Mouse (Mus musculus) midbrain, embryonic 13.5 days (tissue): ENCODE results near the gene Olfr1116. TPM values are rescaled to one million over a fixed set of nuclear protein-coding genes. Genes with fewer than 3 reads are reported as not detected.
"Not testable (repeated sequence)": the region's sequence is repeated elsewhere in the genome, so short reads cannot be mapped to it uniquely, and the experiment has no call there.

Source experiments
- ATAC-seq: fragments of 200-750 bp; cut with Nextera tagmentation; 2 replicates; pipeline ENCODE4 v1.8.0; 2017; ENCODE audit warnings: mild to moderate bottlenecking, moderate TSS enrichment, moderate library complexity
- H3K27ac ChIP-seq: fragments of 300-500 bp; sonication (generic); 2 replicates; pipeline ENCODE4 v1.5.1; 2015; ENCODE audit warnings: inconsistent platforms, mild to moderate bottlenecking, moderate library complexity
- H3K27me3 ChIP-seq: fragments of 300-500 bp; sonication (generic); 2 replicates; pipeline ENCODE4 v1.6.1; 2015; ENCODE audit warnings: mild to moderate bottlenecking, inconsistent platforms
- H3K36me3 ChIP-seq: fragments of 300-500 bp; sonication (generic); 2 replicates; pipeline ENCODE4 v1.6.1; 2015; ENCODE audit warnings: mild to moderate bottlenecking, inconsistent platforms
- H3K4me1 ChIP-seq: fragments of 300-500 bp; sonication (generic); replicated peaks from 2 replicates; pipeline ENCODE4 v1.6.1; 2015; ENCODE audit warnings: inconsistent platforms
- H3K4me2 ChIP-seq: fragments of 300-500 bp; sonication (generic); replicated peaks from 2 replicates; pipeline ENCODE4 v1.6.1; 2015; ENCODE audit warnings: moderate library complexity, mild to moderate bottlenecking, inconsistent platforms
- H3K4me3 ChIP-seq: fragments of 300-500 bp; sonication (generic); replicated peaks from 2 replicates; pipeline ENCODE4 v1.5.1; 2015; ENCODE audit warnings: mild to moderate bottlenecking, inconsistent platforms
- H3K9ac ChIP-seq: fragments of 300-500 bp; sonication (generic); replicated peaks from 2 replicates; pipeline ENCODE4 v1.6.1; 2015; ENCODE audit warnings: mild to moderate bottlenecking, inconsistent platforms
- H3K9me3 ChIP-seq: fragments of 300-500 bp; sonication (generic); 2 replicates; pipeline ENCODE4 v1.6.1; 2016; ENCODE audit warnings: mild to moderate bottlenecking, inconsistent platforms
- WGBS: fragments of 180-500 bp; shearing (Covaris S2); methylation state at CpG from one replicate; pipeline ENCODE4 v1.1.7; 2015; 5-methylcytosine and 5-hydroxymethylcytosine counted together
- microRNA-seq: library from miRNA; unstranded; fragments of <30 nt; microRNA quantifications from one replicate; pipeline ENCODE4, GENCODE M21; 2016
- polyA plus RNA-seq: library from polyadenylated mRNA; unstranded; fragments of >200 nt; fragmentation: Nextera tagmentation; extraction: Ambion mirVana; gene quantifications from 2 replicates; pipeline ENCODE4 v1.2.1, GENCODE M21; 2015

Olfr1116 gene
- not detected in 2 replicates for polyA plus RNA-seq

- H3K36me3 ChIP-seq = no peaks in the 10 kb centered on the region
- no peaks in the 10 kb centered on the region for H3K4me1 ChIP-seq
- no peak within 1 kb of the TSS for H3K27ac ChIP-seq
- 88% methylated on average over 1 of the region's 1 CpGs for WGBS
- H3K9ac ChIP-seq = no peak within 1 kb of the TSS
- no peak for ATAC-seq
- no peaks in the 10 kb centered on the region for H3K9me3 ChIP-seq
- H3K4me3 ChIP-seq = no peak within 1 kb of the TSS
- no peak within 1 kb of the TSS for H3K4me2 ChIP-seq
- no peaks in the 10 kb centered on the region for H3K27me3 ChIP-seq
These were observed at the start of gene Olfr1116 for GRCm38 (mm10) chr2:87267234-87267633. Gene Olfr1116 (plus strand): TSS chr2:87267534.

- no peaks in the 10 kb centered on the region for H3K36me3 ChIP-seq
- H3K27me3 ChIP-seq = no peaks in the 10 kb centered on the region
- no peak for ATAC-seq
- H3K4me3 ChIP-seq = no peak within 1 kb of the TSS
- H3K9ac ChIP-seq = no peak within 1 kb of the TSS
- H3K4me2 ChIP-seq = no peak within 1 kb of the TSS
- H3K9me3 ChIP-seq = no peaks in the 10 kb centered on the region
- H3K4me1 ChIP-seq = no peaks in the 10 kb centered on the region
- 87% methylated on average over 2 of the region's 2 CpGs for WGBS
- H3K27ac ChIP-seq = no peak within 1 kb of the TSS
These were observed 19.6 kb upstream of the Olfr1116 start, which contains the start of gene Olfr1115 for GRCm38 (mm10) chr2:87247713-87248112. Gene Olfr1115 (plus strand): TSS chr2:87248013.

- H3K9me3 ChIP-seq, H3K27ac ChIP-seq, H3K4me2 ChIP-seq, H3K27me3 ChIP-seq, H3K4me3 ChIP-seq, H3K36me3 ChIP-seq, ATAC-seq, H3K9ac ChIP-seq, H3K4me1 ChIP-seq: not testable (repeated sequence)
These were observed 26.6 kb downstream of the Olfr1116 start for GRCm38 (mm10) chr2:87293977-87294376.

- no peaks in the 10 kb centered on the region for H3K9me3 ChIP-seq
- no peak for ATAC-seq
- H3K4me1 ChIP-seq = no peaks in the 10 kb centered on the region
- no peak within 1 kb of the TSS for H3K27ac ChIP-seq
- 76% methylated on average over 1 of the region's 1 CpGs for WGBS
- no peak within 1 kb of the TSS for H3K4me3 ChIP-seq
- H3K9ac ChIP-seq = no peak within 1 kb of the TSS
- no peaks in the 10 kb centered on the region for H3K36me3 ChIP-seq
- no peaks in the 10 kb centered on the region for H3K27me3 ChIP-seq
- H3K4me2 ChIP-seq = no peak within 1 kb of the TSS
These were observed 39.9 kb downstream of the Olfr1116 start, which contains the start of gene Olfr1118 for GRCm38 (mm10) chr2:87307281-87307680. Gene Olfr1118 (plus strand): TSS chr2:87307581.

Small RNAs within 50 kb of the gene (microRNA-seq; reads per million reads assigned to microRNA genes)
- gene Gm27438 = not detected

Other genes starting within 250 kb of the Olfr1116 start
- gene Olfr1104, start 240.5 kb upstream of the Olfr1116 start, polyA plus RNA-seq = not detected in 2 replicates
- not detected in 2 replicates for gene Olfr1105, start 231.0 kb upstream of the Olfr1116 start, polyA plus RNA-seq
- gene Olfr1106, start 215.3 kb upstream of the Olfr1116 start, polyA plus RNA-seq = not detected in 2 replicates
- not detected in 2 replicates for gene Olfr1107, start 191.7 kb upstream of the Olfr1116 start, polyA plus RNA-seq
- gene Olfr1109, start 171.5 kb upstream of the Olfr1116 start, polyA plus RNA-seq = not detected in 2 replicates
- gene Olfr259, start 153.0 kb upstream of the Olfr1116 start, polyA plus RNA-seq = not detected in 2 replicates
- not detected in 2 replicates for gene Olfr1110, start 127.2 kb upstream of the Olfr1116 start, polyA plus RNA-seq
- not detected in 2 replicates for gene Olfr1111, start 114.9 kb upstream of the Olfr1116 start, polyA plus RNA-seq
- gene Olfr1112, start 79.7 kb upstream of the Olfr1116 start, polyA plus RNA-seq = not detected in 2 replicates
- gene Olfr1113, start 58.6 kb upstream of the Olfr1116 start, polyA plus RNA-seq = not detected in 2 replicates
- gene Olfr1115, start 19.5 kb upstream of the Olfr1116 start, polyA plus RNA-seq = not detected in 2 replicates
- not detected in 2 replicates for gene Olfr1118, start 40.0 kb downstream of the Olfr1116 start, polyA plus RNA-seq
- gene Olfr1120, start 87.3 kb downstream of the Olfr1116 start, polyA plus RNA-seq = not detected in 2 replicates
- not detected in 2 replicates for gene Olfr1121, start 102.4 kb downstream of the Olfr1116 start, polyA plus RNA-seq
- not detected in 2 replicates for gene Olfr1122, start 118.3 kb downstream of the Olfr1116 start, polyA plus RNA-seq
- gene Olfr1123, start 149.1 kb downstream of the Olfr1116 start, polyA plus RNA-seq = not detected in 2 replicates
- gene Olfr1124, start 162.7 kb downstream of the Olfr1116 start, polyA plus RNA-seq = 0.07 TPM in 1 of 2 replicates, not detected in the other
- gene Olfr1126, start 186.4 kb downstream of the Olfr1116 start, polyA plus RNA-seq = not detected in 2 replicates
- gene Pramel7, start 229.6 kb downstream of the Olfr1116 start, polyA plus RNA-seq = not detected in 2 replicates
- gene Pramel6, start 239.0 kb downstream of the Olfr1116 start, polyA plus RNA-seq = not detected in 2 replicates